Mouse (Mus musculus) kidney, adult 8-10 months (tissue): ENCODE data around the gene Urb2.
"Not testable (repeated sequence)": the region's sequence is repeated elsewhere in the genome, so short reads cannot be mapped to it uniquely, and the experiment has no call there.

Experiments
- DNase-seq, 2 experiments: peaks; one replicate each; pipeline ENCODE4 v3.0.0; 2022

Gene Urb2

GRCm38 (mm10) chr8:124021237-124022227 is at the start of gene Urb2, which contains the start of gene Taf5l:
Gene Urb2, plus strand, starts transcription at chr8:124021508.
Gene Taf5l, minus strand, starts transcription at chr8:124021397.
- peak; percentile 89 to 92 for DNase-seq

- DNase-seq, result peak; percentile 63 to 65
Observed at GRCm38 (mm10) chr8:123973495-123973894, 47.8 kb upstream of the Urb2 start.

GRCm38 (mm10) chr8:123977499-123977898 is 43.8 kb upstream of the Urb2 start:
- DNase-seq, result no peak

GRCm38 (mm10) chr8:123978166-123978838 is 43.0 kb upstream of the Urb2 start:
- no peak for DNase-seq

- DNase-seq, result no peak
Observed at GRCm38 (mm10) chr8:123978926-123979325, 42.4 kb upstream of the Urb2 start.

- no peak for DNase-seq
Observed at GRCm38 (mm10) chr8:123980239-123980638, 41.1 kb upstream of the Urb2 start.

- DNase-seq, result peak in 1 of 2 experiments; percentile 11
Observed at GRCm38 (mm10) chr8:123981674-123982073, 39.6 kb upstream of the Urb2 start.

- DNase-seq, result peak in 1 of 2 experiments; percentile 27
Observed at GRCm38 (mm10) chr8:123982291-123982793, 39.0 kb upstream of the Urb2 start.

- DNase-seq, result peak; percentile 93 to 96
Observed at GRCm38 (mm10) chr8:123982826-123983400, 38.4 kb upstream of the Urb2 start, which contains the start of gene Abcb10. Gene Abcb10, minus strand, starts transcription at chr8:123983122.

GRCm38 (mm10) chr8:123988605-123989038 is 32.7 kb upstream of the Urb2 start:
- no peak for DNase-seq

- DNase-seq, result no peak
Observed at GRCm38 (mm10) chr8:123989128-123989527, 32.2 kb upstream of the Urb2 start.

- no peak for DNase-seq
Observed at GRCm38 (mm10) chr8:123990277-123991049, 30.8 kb upstream of the Urb2 start.

GRCm38 (mm10) chr8:123992587-123992986 is 28.7 kb upstream of the Urb2 start:
- peak in 1 of 2 experiments; percentile 21 for DNase-seq

GRCm38 (mm10) chr8:123993597-123993996 is 27.7 kb upstream of the Urb2 start:
- no peak for DNase-seq

GRCm38 (mm10) chr8:123993997-123994396 is 27.3 kb upstream of the Urb2 start:
- no peak for DNase-seq

GRCm38 (mm10) chr8:123999568-123999967 is 21.7 kb upstream of the Urb2 start:
- no peak for DNase-seq

GRCm38 (mm10) chr8:124002546-124003108 is 18.7 kb upstream of the Urb2 start:
- no peak for DNase-seq

- DNase-seq, result no peak
Observed at GRCm38 (mm10) chr8:124007829-124008228, 13.5 kb upstream of the Urb2 start.

GRCm38 (mm10) chr8:124011580-124011979 is 9.7 kb upstream of the Urb2 start:
- DNase-seq, result no peak

- no peak for DNase-seq
Observed at GRCm38 (mm10) chr8:124011989-124012586, 9.2 kb upstream of the Urb2 start.

- DNase-seq, result not testable (repeated sequence)
Observed at GRCm38 (mm10) chr8:124014299-124014698, 7.0 kb upstream of the Urb2 start.
